Mouse (Mus musculus) hindbrain, embryonic 14.5 days (tissue): ENCODE data around the gene Irf4. TPM values are rescaled to one million over a fixed set of nuclear protein-coding genes. Genes with fewer than 3 reads are reported as not detected.

ENCODE experiments used
- ATAC-seq: fragments of 200-750 bp; cut with Nextera tagmentation; 2 replicates; pipeline ENCODE4 v1.8.0; 2017; ENCODE audit warnings: moderate number of reproducible peaks, mild to moderate bottlenecking, moderate TSS enrichment, moderate library complexity; ENCODE audit not compliant: low FRiP score
- DNase-seq: peaks from one replicate; pipeline ENCODE4 v3.0.0-alpha.2; 2015; ENCODE audit warnings: low spot score
- H3K27ac ChIP-seq: fragments of 300-500 bp; sonication (generic); 2 replicates; pipeline ENCODE4 v1.5.1; 2014; ENCODE audit warnings: mild to moderate bottlenecking, moderate library complexity
- H3K27me3 ChIP-seq: fragments of 300-500 bp; sonication (generic); 2 replicates; pipeline ENCODE4 v1.6.1; 2014; ENCODE audit warnings: mild to moderate bottlenecking, low read length, mixed read lengths; ENCODE audit not compliant: control insufficient read depth, insufficient read depth
- H3K36me3 ChIP-seq: fragments of 300-500 bp; sonication (generic); replicated peaks from 2 replicates; pipeline ENCODE4 v1.6.1; 2014; ENCODE audit not compliant: control insufficient read depth, insufficient read depth
- H3K4me1 ChIP-seq: fragments of 300-500 bp; sonication (generic); replicated peaks from 2 replicates; pipeline ENCODE4 v1.6.1; 2014; ENCODE audit warnings: antibody characterized with exemption, low read length, mixed read lengths; ENCODE audit not compliant: control insufficient read depth, insufficient read depth
- H3K4me2 ChIP-seq: fragments of 300-500 bp; sonication (generic); replicated peaks from 2 replicates; pipeline ENCODE4 v1.6.1; 2014; ENCODE audit warnings: mild to moderate bottlenecking, moderate library complexity
- H3K4me3 ChIP-seq: fragments of 300-500 bp; sonication (generic); replicated peaks from 2 replicates; pipeline ENCODE4 v1.5.1; 2014; ENCODE audit warnings: mild to moderate bottlenecking, low read length
- H3K9ac ChIP-seq: fragments of 300-500 bp; sonication (generic); 2 replicates; pipeline ENCODE4 v1.6.1; 2014
- H3K9me3 ChIP-seq: fragments of 300-500 bp; sonication (generic); 2 replicates; pipeline ENCODE4 v1.6.1; 2016; ENCODE audit warnings: low read length; ENCODE audit not compliant: control insufficient read depth
- WGBS: fragments of 180-500 bp; shearing (Covaris S2); extraction: QIAGEN DNeasy Blood & Tissue Kit; methylation state at CpG from one replicate; pipeline ENCODE4 v1.1.7; 2014; 5-methylcytosine and 5-hydroxymethylcytosine counted together
- polyA plus RNA-seq: library from polyadenylated mRNA; unstranded; fragments of >200 nt; fragmentation: Nextera tagmentation; extraction: Ambion mirVana; gene quantifications from 2 replicates; pipeline ENCODE4 v1.2.1, GENCODE M21; 2014

Gene Irf4
- polyA plus RNA-seq, 1 experiment from 2014 or later, result 0.25 TPM

DNA sequence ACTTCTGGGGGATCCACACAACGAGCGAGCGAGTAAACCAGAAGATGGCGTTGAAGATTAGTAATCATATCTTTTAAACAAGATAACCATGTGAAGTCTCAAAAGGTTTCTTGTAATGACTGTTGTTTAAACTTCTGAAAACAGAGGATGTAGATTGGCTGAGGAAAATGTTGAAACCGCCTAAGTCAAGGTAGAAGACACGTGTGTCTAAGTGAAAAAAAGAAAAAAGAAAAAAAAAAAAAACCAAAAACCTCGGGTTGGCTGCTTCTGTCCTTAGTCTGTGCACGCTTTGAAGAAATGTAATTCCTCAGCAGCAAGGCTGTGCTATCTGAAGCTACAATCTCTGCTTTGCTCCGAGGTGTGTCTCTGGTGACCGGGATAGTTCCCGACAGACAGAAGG lies 1.5 kb upstream of the Irf4 start:
- Histone ChIP-seq H3K36me3 (no peaks in the 10 kb centered on the region), H3K4me3 (no peak overlapping the region), H3K9ac (no peak overlapping the region), H3K27ac (no peak overlapping the region), H3K27me3 (peaks cover 60% of the 10 kb centered on the region), H3K4me1 (peaks cover 20% of the 10 kb centered on the region), H3K4me2 (no peak overlapping the region), H3K9me3 (no peaks in the 10 kb centered on the region)
- 77% methylated on average over 11 of the region's 11 CpGs for whole genome bisulfite sequencing
- DNase-seq (no peak), ATAC-seq (no peak)

DNA sequence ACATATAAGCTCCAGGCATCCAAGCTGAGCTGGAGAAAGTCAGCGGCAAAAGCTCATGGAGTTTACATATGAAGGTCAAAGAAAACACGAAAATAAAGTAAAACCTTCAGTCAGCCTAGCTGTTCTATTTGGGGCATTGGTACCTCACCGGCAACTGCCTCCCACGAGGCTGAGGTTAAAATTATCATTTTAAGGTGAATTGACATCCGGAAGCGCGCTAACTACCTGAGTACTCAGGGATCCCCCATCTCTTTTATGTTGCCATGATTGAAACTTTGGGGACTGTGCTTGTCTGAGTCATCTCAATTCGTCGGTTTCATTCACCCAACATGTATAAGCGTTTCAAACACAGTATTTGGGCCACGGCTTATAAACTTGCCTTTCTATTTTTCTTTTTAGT lies 705 bp upstream of the Irf4 start:
- Histone ChIP-seq H3K4me1 (peaks cover 20% of the 10 kb centered on the region), H3K9me3 (no peaks in the 10 kb centered on the region), H3K36me3 (no peaks in the 10 kb centered on the region), H3K4me2 (0 out of 2 replicates have a peak overlapping the region, but pooled peaks have one; percentile 60), H3K27ac (no peak overlapping the region), H3K9ac (no peak overlapping the region), H3K27me3 (peaks cover 65% of the 10 kb centered on the region), H3K4me3 (no peak overlapping the region)
- 58% methylated on average over 11 of the region's 11 CpGs for WGBS
- no peak for ATAC-seq
- no peak for DNase-seq

GRCm38 (mm10) chr13:30749557-30750141 lies 623 bp downstream of the Irf4 start:
- Histone ChIP-seq H3K36me3 (no peaks in the 10 kb centered on the region), H3K4me3 (peak overlapping the region; percentile 37), H3K27ac (no peak overlapping the region), H3K27me3 (peaks cover 65% of the 10 kb centered on the region), H3K9me3 (no peaks in the 10 kb centered on the region), H3K4me2 (peak overlapping the region; percentile 60), H3K4me1 (peaks cover 20% of the 10 kb centered on the region), H3K9ac (no peak overlapping the region)
- WGBS, result 6% methylated on average over 11 of the region's 11 CpGs
- ATAC-seq (peak; percentile 12; the same call in 1 of the 2 replicates), DNase-seq (no peak)

DNA sequence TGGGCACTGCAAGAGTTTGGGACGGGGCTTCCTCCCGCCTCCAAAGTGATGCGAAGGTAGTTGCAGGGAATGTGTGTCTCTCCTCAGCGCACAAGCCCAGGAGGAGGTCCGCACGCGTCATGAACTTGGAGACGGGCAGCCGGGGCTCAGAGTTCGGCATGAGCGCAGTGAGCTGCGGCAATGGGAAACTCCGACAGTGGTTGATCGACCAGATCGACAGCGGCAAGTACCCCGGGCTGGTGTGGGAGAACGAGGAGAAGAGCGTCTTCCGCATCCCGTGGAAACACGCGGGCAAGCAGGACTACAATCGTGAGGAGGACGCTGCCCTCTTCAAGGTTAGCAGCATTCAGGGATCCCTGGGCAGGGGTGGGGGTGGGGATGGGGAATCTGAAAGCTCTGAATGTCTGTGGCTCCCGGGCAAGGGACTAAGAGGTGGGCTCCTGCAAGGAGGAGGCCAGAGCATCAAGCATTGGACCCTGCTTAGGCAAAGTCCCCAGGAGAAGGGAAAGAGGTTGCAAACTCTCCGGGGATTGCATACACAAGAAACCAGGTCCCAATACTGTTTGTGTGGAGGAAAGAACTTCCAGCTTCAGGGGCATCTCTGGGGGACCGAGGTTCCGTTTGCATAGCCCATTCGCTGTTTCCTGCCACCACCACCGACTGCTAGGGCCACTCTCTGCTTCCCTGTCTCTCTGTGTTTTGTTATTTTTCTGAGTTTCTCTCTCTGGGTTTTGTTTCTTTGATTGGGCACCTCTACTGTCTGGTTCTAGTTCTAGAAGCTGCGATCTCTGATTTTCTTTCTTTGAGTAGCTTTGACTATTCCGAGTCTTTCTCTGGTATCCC lies 1.7 kb downstream of the Irf4 start:
- 2% methylated on average over 33 of the region's 33 CpGs for WGBS
- Histone ChIP-seq H3K4me2 (peak overlapping the region; percentile 60), H3K4me3 (peak overlapping the region; percentile 37), H3K27ac (no peak overlapping the region), H3K27me3 (peaks cover 65% of the 10 kb centered on the region), H3K4me1 (peaks cover 20% of the 10 kb centered on the region), H3K36me3 (no peaks in the 10 kb centered on the region), H3K9ac (peak overlapping the region; percentile 28; the same call in 1 of the 2 replicates), H3K9me3 (no peaks in the 10 kb centered on the region)
- DNase-seq (no peak), ATAC-seq (peak; percentile 22; the same call in 1 of the 2 replicates)

- WGBS, result 24% methylated on average over 6 of the region's 6 CpGs
- ATAC-seq (no peak), DNase-seq (no peak)
- no peak overlapping the region for H3K4me2 ChIP-seq
- peaks cover 65% of the 10 kb centered on the region for H3K27me3 ChIP-seq
- no peaks in the 10 kb centered on the region for H3K36me3 ChIP-seq
- no peak overlapping the region for H3K4me3 ChIP-seq
- no peak overlapping the region for H3K27ac ChIP-seq
- no peaks in the 10 kb centered on the region for H3K9me3 ChIP-seq
- no peak overlapping the region for H3K9ac ChIP-seq
- peaks cover 20% of the 10 kb centered on the region for H3K4me1 ChIP-seq
These were observed 2.2 kb downstream of the Irf4 start for GRCm38 (mm10) chr13:30751304-30751580.

DNA sequence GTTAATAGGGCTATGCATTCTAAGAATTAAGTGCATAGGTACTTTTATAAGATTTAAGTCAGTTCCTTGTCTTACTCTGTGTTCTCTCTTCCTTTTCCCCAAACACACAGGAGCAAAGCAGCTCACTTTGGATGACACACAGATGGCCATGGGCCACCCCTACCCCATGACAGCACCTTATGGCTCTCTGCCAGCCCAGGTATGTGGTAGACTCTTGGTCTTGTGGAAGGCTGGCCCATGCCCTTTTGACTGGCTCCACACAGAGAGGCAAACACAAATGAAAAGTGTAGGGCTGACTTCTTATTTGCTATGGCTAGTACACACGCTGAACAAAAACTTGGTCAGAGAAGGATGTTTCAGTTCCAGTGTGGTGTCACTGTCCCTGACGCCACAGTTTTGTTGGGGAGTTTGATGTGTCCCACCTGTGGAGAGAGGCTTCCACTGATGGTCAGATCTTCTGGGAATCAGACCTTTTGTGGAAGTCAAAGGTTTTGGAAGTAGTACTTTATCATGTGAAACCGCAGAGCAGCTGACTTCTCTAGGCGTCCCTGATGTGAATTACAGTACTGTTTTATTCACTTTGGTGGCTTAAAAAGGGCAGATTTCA lies 3.7 kb downstream of the Irf4 start:
- Histone ChIP-seq H3K27ac (no peak overlapping the region), H3K4me3 (no peak overlapping the region), H3K4me2 (no peak overlapping the region), H3K9ac (no peak overlapping the region), H3K36me3 (no peaks in the 10 kb centered on the region), H3K27me3 (peaks cover 53% of the 10 kb centered on the region), H3K4me1 (peaks cover 20% of the 10 kb centered on the region), H3K9me3 (no peaks in the 10 kb centered on the region)
- DNase-seq (no peak), ATAC-seq (no peak)
- 84% methylated on average over 4 of the region's 4 CpGs for WGBS

DNA sequence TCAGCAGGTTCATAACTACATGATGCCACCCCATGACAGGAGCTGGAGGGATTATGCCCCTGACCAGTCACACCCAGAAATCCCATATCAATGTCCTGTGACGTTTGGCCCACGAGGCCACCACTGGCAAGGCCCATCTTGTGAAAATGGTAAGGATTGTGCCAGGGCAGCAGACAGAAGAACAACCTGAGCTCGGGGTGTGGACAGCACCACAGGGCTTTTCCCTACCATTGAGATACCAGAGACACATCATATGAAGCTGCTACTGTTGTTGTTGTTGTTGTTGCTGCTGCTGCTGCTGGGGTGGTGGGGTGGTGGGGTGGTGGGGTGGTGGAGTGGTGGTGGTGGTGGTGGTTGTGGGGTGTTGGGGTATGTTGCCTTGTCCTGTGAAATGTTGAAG lies 4.4 kb downstream of the Irf4 start:
- no peaks in the 10 kb centered on the region for H3K9me3 ChIP-seq
- no peak overlapping the region for H3K27ac ChIP-seq
- ATAC-seq (no peak), DNase-seq (no peak)
- no peak overlapping the region for H3K4me3 ChIP-seq
- H3K4me1 ChIP-seq, result peaks cover 20% of the 10 kb centered on the region
- H3K36me3 ChIP-seq, result no peaks in the 10 kb centered on the region
- no peak overlapping the region for H3K9ac ChIP-seq
- peaks cover 45% of the 10 kb centered on the region for H3K27me3 ChIP-seq
- 87% methylated on average over 3 of the region's 3 CpGs for WGBS
- H3K4me2 ChIP-seq, result no peak overlapping the region

DNA sequence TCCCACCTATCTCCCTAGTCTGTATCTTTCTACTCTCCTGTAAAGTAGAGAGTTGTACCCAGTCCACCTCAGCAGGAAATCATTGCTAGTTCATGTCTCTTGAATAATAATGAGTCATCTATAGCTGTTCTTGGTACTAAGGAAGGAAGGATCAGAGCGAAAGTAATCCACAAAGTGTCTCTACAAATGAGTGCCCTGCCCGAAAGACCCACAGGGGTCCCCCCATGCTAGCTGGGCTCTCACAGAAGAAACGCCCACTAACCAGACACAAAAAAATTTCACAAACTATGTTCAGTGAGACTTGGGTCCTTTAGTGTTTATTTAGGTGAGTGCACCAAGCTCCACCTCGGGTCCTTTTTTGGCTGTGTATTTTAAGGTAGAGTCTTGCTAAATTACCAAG lies 5.0 kb downstream of the Irf4 start:
- Histone ChIP-seq H3K27me3 (peaks cover 39% of the 10 kb centered on the region), H3K9ac (no peak overlapping the region), H3K36me3 (no peaks in the 10 kb centered on the region), H3K4me2 (no peak overlapping the region), H3K4me1 (peaks cover 15% of the 10 kb centered on the region), H3K9me3 (no peaks in the 10 kb centered on the region), H3K27ac (no peak overlapping the region), H3K4me3 (no peak overlapping the region)
- no peak for DNase-seq
- WGBS, result 85% methylated on average over 4 of the region's 4 CpGs
- ATAC-seq, result no peak

DNA sequence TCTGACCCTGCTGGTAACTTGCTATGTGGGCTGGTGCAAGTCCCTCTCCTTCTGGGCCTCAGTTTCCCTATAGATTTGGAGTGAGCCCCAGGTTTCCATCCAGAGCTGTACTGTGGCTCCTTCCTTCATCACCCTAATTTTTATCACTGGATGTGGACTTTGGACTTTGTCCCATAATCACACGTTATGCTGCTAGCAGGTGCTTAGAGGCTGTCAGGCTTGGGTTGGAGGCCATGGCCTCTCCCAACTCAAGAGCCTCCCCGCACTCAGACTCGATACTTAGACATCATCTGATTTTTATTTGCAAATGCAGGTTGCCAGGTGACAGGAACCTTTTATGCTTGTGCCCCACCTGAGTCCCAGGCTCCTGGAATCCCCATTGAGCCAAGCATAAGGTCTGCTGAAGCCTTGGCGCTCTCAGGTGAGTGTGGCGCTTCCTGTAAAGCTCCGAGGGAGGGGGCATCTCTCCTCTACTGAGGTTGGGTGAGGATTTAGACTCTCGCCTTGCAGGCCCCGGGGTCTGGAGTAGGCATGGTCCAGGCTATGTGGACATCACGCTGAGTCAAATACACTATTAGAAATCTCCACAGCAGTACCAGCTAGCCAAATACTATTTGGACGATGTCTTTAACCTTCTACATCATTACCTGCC lies 5.9 kb downstream of the Irf4 start:
- Histone ChIP-seq H3K27me3 (peaks cover 30% of the 10 kb centered on the region), H3K36me3 (no peaks in the 10 kb centered on the region), H3K4me1 (peaks cover 7% of the 10 kb centered on the region; the same call in 1 of the 2 replicates), H3K9ac (no peak overlapping the region), H3K9me3 (no peaks in the 10 kb centered on the region), H3K4me2 (no peak overlapping the region), H3K4me3 (no peak overlapping the region), H3K27ac (no peak overlapping the region)
- WGBS, result 89% methylated on average over 10 of the region's 10 CpGs
- no peak for DNase-seq
- ATAC-seq, result no peak
